Mouse (Mus musculus): ENCODE measurements around the gene Phlda1. TPM values are rescaled to one million over a fixed set of nuclear protein-coding genes. Genes with fewer than 3 reads are reported as not detected.

Gene Phlda1
- total RNA-seq (2023) = 10.9 to 15.8 TPM (median 12.0 TPM) in 4 replicates

GRCm38 (mm10) chr10:111506101-111506925 is at the start of gene Phlda1:
TSS of gene Phlda1 (plus strand) at chr10:111506286.

GRCm38 (mm10) chr10:111472686-111473510 is 33.2 kb upstream of the Phlda1 start, which contains the start of gene Nap1l1:
TSS of gene Nap1l1 (plus strand) at chr10:111473223.

Other genes with a start within 250 kb of the Phlda1 start
- 1.2 to 1.8 TPM (median 1.8 TPM) in 4 replicates for gene Bbs10, start 207.6 kb upstream of the Phlda1 start, total RNA-seq (2023)
- gene Nap1l1, start 33.1 kb upstream of the Phlda1 start, total RNA-seq (2023) = 359 to 371 TPM (median 369 TPM) in 4 replicates

Data from B cell, adult 62 days (primary cell).